ENCODE assay signal across 15 mouse cellular contexts in genomic region chr6:85866166-85866565, GRCm38 (mm10). TPM values are rescaled to one million over a fixed set of nuclear protein-coding genes. Genes with fewer than 3 reads are reported as not detected.
"Had no signal": no experiment of that assay in that cellular context is flagged by ENCODE, and none has a peak within 500 bp of the region (broad histone marks: within the 10 kb centered on the region; RNA-seq: fewer than 3 reads in every experiment).

No protein-coding gene starts in this region.

RNA-seq across cellular contexts. Expression of gene Nat8f2, which starts 2.8 kb away (rescaled TPM):
- total RNA-seq: megakaryocyte, adult 5-6 weeks; megakaryocyte-erythroid progenitor cell, adult 5-6 weeks; neutrophil, adult 5-6 weeks had no signal
- polyA plus RNA-seq: liver, embryonic 16.5 days; lung, embryonic 14.5 days; lung, embryonic 16.5 days; midbrain, embryonic 10.5 days; midbrain, embryonic 12.5 days; midbrain, embryonic 14.5 days; myocyte; neural tube, embryonic 12.5 days; neural tube, embryonic 14.5 days; stomach, embryonic 14.5 days had no signal

RNA-seq across cellular contexts. Expression of gene Nat8, which starts 34.3 kb away (rescaled TPM):
- total RNA-seq: megakaryocyte, adult 5-6 weeks; megakaryocyte-erythroid progenitor cell, adult 5-6 weeks; neutrophil, adult 5-6 weeks had no signal
- polyA plus RNA-seq: lung, embryonic 14.5 days; lung, embryonic 16.5 days; midbrain, embryonic 10.5 days; midbrain, embryonic 12.5 days; midbrain, embryonic 14.5 days; myocyte; neural tube, embryonic 12.5 days; neural tube, embryonic 14.5 days; stomach, embryonic 14.5 days had no signal

RNA-seq across cellular contexts. Expression of gene Nat8f5, which starts 45.4 kb away (rescaled TPM):
- total RNA-seq: megakaryocyte, adult 5-6 weeks; megakaryocyte-erythroid progenitor cell, adult 5-6 weeks; neutrophil, adult 5-6 weeks had no signal
- polyA plus RNA-seq: liver, embryonic 16.5 days; lung, embryonic 14.5 days; lung, embryonic 16.5 days; midbrain, embryonic 10.5 days; midbrain, embryonic 12.5 days; midbrain, embryonic 14.5 days; myocyte; neural tube, embryonic 12.5 days; neural tube, embryonic 14.5 days; stomach, embryonic 14.5 days; stomach, embryonic 16.5 days had no signal

RNA-seq across cellular contexts. Expression of gene Nat8f6, which starts 45.4 kb away (rescaled TPM):
- total RNA-seq: megakaryocyte, adult 5-6 weeks; megakaryocyte-erythroid progenitor cell, adult 5-6 weeks; neutrophil, adult 5-6 weeks had no signal
- polyA plus RNA-seq: liver, embryonic 16.5 days; lung, embryonic 14.5 days; lung, embryonic 16.5 days; midbrain, embryonic 10.5 days; midbrain, embryonic 12.5 days; midbrain, embryonic 14.5 days; midbrain, embryonic 16.5 days; myocyte; neural tube, embryonic 12.5 days; neural tube, embryonic 14.5 days; stomach, embryonic 14.5 days; stomach, embryonic 16.5 days had no signal
